Comparison of ENCODE assay signal across 12 mouse cellular contexts in genomic region chr4:105214438-105214837, GRCm38 (mm10). TPM values are rescaled to one million over a fixed set of nuclear protein-coding genes. Genes with fewer than 3 reads are reported as not detected.
DNase-seq lines count a peak whose midpoint lies in the region; ATAC-seq and TF ChIP-seq lines count a peak whose summit lies in the region.
"Had no signal": no experiment of that assay in that cellular context is flagged by ENCODE, and none has a peak within 500 bp of the region (broad histone marks: within the 10 kb centered on the region; RNA-seq: fewer than 3 reads in every experiment).

No protein-coding gene starts in this region.

- 61% methylated on average over 1 of the region's 1 CpGs for WGBS in heart, adult 2 months
- 70% methylated on average over 1 of the region's 1 CpGs for WGBS in heart, embryonic 11.5 days (ENCODE audit: insufficient replicate concordance)
- WGBS in kidney, embryonic 14.5 days = 41% methylated on average over 1 of the region's 1 CpGs
- WGBS in small intestine, adult 2 months = 28% methylated on average over 1 of the region's 1 CpGs

- TF ChIP-seq POLR2A in heart, adult 2 months (IDR thresholded peaks at IDR 0.05; ENCODE audit: insufficient read depth, low read depth, low read length) = no peak
- TF ChIP-seq POLR2A in small intestine, adult 2 months (IDR thresholded peaks at IDR 0.05; ENCODE audit: low read depth, low read length) = no peak

- H3K4me3 ChIP-seq in heart, adult 2 months = no peak overlapping the region
- no peak overlapping the region for H3K4me3 ChIP-seq in heart, embryonic 11.5 days (ENCODE audit: low read depth, low read length)
- H3K4me3 ChIP-seq in kidney, embryonic 14.5 days (ENCODE audit: low read length) = no peak overlapping the region
- H3K4me3 ChIP-seq in small intestine, adult 2 months (ENCODE audit: low read depth, low read length) = no peak overlapping the region
- H3K4me3 ChIP-seq: forebrain, embryonic 10.5 days had no signal

- H3K27me3 ChIP-seq in heart, adult 2 months (ENCODE audit: control insufficient read depth, insufficient read depth, low read length) = no peaks in the 10 kb centered on the region
- H3K27me3 ChIP-seq in heart, embryonic 11.5 days (ENCODE audit: control insufficient read depth, insufficient read depth, low read length) = no peaks in the 10 kb centered on the region
- H3K27me3 ChIP-seq in kidney, embryonic 14.5 days (ENCODE audit: control insufficient read depth, insufficient read depth, low read length) = no peaks in the 10 kb centered on the region
- H3K27me3 ChIP-seq in small intestine, adult 2 months (ENCODE audit: control insufficient read depth, insufficient read depth, low read length) = no peaks in the 10 kb centered on the region
- H3K27me3 ChIP-seq: CH12.LX had no signal

- ATAC-seq in heart, embryonic 11.5 days (replicated peaks; ENCODE audit: insufficient number of reproducible peaks, low FRiP score, low TSS enrichment) = no peak
- ATAC-seq in kidney, embryonic 14.5 days (ENCODE audit: low FRiP score, low TSS enrichment) = no peak
- no peak for ATAC-seq in cerebellum, adult (ENCODE audit: insufficient number of reproducible peaks, low FRiP score, low TSS enrichment)

- no peak overlapping the region for H3K4me2 ChIP-seq in heart, embryonic 11.5 days
- no peak overlapping the region for H3K4me2 ChIP-seq in kidney, embryonic 14.5 days (replicated peaks; ENCODE audit: low read depth, low read length)

- peak in 1 of 2 experiments; percentile 54 for DNase-seq in heart, adult 2 months
- DNase-seq in gonadal fat pad, adult 2 months (ENCODE audit: low read depth) = peak; percentile 85
- no peak for DNase-seq in yolk sac, embryonic 10.5 days (ENCODE audit: low spot score)
- DNase-seq in Muller cell, postnatal 12 days (ENCODE audit: inconsistent ontology term) = no peak
- DNase-seq: cerebellum, postnatal 14 days had no signal

- TF ChIP-seq CTCF in heart, adult 2 months (IDR thresholded peaks at IDR 0.05) = no peak
- no peak for TF ChIP-seq CTCF in small intestine, adult 2 months (IDR thresholded peaks at IDR 0.05; ENCODE audit: extremely low read depth, insufficient read length, insufficient replicate concordance, low read depth, low read length)

- H3K9me3 ChIP-seq in heart, embryonic 11.5 days (replicated peaks; ENCODE audit: control insufficient read depth, low read length) = no peaks in the 10 kb centered on the region
- no peaks in the 10 kb centered on the region for H3K9me3 ChIP-seq in kidney, embryonic 14.5 days (ENCODE audit: control insufficient read depth, low read length)
- H3K9me3 ChIP-seq: forebrain, embryonic 10.5 days had no signal

- H3K36me3 ChIP-seq in heart, adult 2 months (ENCODE audit: control insufficient read depth, insufficient read depth, low read length) = peaks cover 32% of the 10 kb centered on the region
- H3K36me3 ChIP-seq in heart, embryonic 11.5 days (ENCODE audit: control insufficient read depth, insufficient read depth, low read length) = peaks cover 3% of the 10 kb centered on the region; the same call in 1 of the 2 replicates
- peaks cover 33% of the 10 kb centered on the region for H3K36me3 ChIP-seq in kidney, embryonic 14.5 days (ENCODE audit: control insufficient read depth, insufficient read depth, low read length)
- H3K36me3 ChIP-seq in small intestine, adult 2 months (ENCODE audit: control insufficient read depth, insufficient read depth, low read length) = peaks cover 4% of the 10 kb centered on the region; the same call in 1 of the 2 replicates

- TF ChIP-seq EP300 in heart, adult 2 months (IDR thresholded peaks at IDR 0.05; ENCODE audit: insufficient read depth, low read depth, low read length) = no peak

- 0 out of 2 replicates have a peak, but pooled peaks cover 1% of the 10 kb centered on the region for H3K79me2 ChIP-seq in heart, adult 2 months (replicated peaks; ENCODE audit: control insufficient read depth, insufficient read depth, low read length)

- H3K27ac ChIP-seq in heart, adult 2 months = peak overlapping the region; percentile 36
- no peak overlapping the region for H3K27ac ChIP-seq in heart, embryonic 11.5 days (ENCODE audit: low read depth, low read length)
- H3K27ac ChIP-seq in kidney, embryonic 14.5 days (ENCODE audit: low read depth, low read length) = peak overlapping the region; percentile 8; the same call in 1 of the 2 replicates
- H3K27ac ChIP-seq in small intestine, adult 2 months (ENCODE audit: insufficient read depth, low read depth, low read length) = peak overlapping the region; percentile 58; the same call in 1 of the 2 replicates
- H3K27ac ChIP-seq: forebrain, embryonic 10.5 days; macrophage had no signal

- no peak overlapping the region for H3K9ac ChIP-seq in heart, adult 2 months (ENCODE audit: low read depth, low read length)
- H3K9ac ChIP-seq in heart, embryonic 11.5 days (ENCODE audit: low read depth, low read length) = no peak overlapping the region
- H3K9ac ChIP-seq in kidney, embryonic 14.5 days (ENCODE audit: low read depth, low read length) = no peak overlapping the region

- peaks cover 18% of the 10 kb centered on the region for H3K4me1 ChIP-seq in heart, adult 2 months (ENCODE audit: control insufficient read depth, insufficient read depth, low read length)
- no peaks in the 10 kb centered on the region; the same call in none of the 2 replicates for H3K4me1 ChIP-seq in heart, embryonic 11.5 days (ENCODE audit: control insufficient read depth, insufficient read depth, low read length)
- peaks cover 6% of the 10 kb centered on the region; the same call in 1 of the 2 replicates for H3K4me1 ChIP-seq in kidney, embryonic 14.5 days (ENCODE audit: control insufficient read depth, insufficient read depth, low read length)
- H3K4me1 ChIP-seq in small intestine, adult 2 months (ENCODE audit: control insufficient read depth, insufficient read depth, insufficient read length, low read length) = peaks cover 20% of the 10 kb centered on the region; the same call in 1 of the 2 replicates

- intact Hi-C loops in heart, adult 2 months (cut with DNase I) = no loop called here

RNA-seq across cellular contexts. Expression of gene Plpp3, which starts 57.3 kb away (rescaled TPM):
- total RNA-seq in heart, adult 2 months (2021) = 10 to 100 TPM; 64.8 to 74.0 TPM
- 76.9 and 92.0 TPM in 2 replicates for polyA plus RNA-seq in heart, adult 2 months (2012; rRNA removed)
- polyA plus RNA-seq in heart, embryonic 11.5 days (2014; fragmentation: Nextera tagmentation; extraction: Ambion mirVana) = 23.8 and 25.7 TPM in 2 replicates
- polyA plus RNA-seq in gonadal fat pad, adult 2 months (2012; rRNA removed) = 142 and 157 TPM in 2 replicates
- 41.6 and 53.0 TPM in 2 replicates for polyA plus RNA-seq in kidney, embryonic 14.5 days (2014; fragmentation: Nextera tagmentation; extraction: Ambion mirVana)
- polyA plus RNA-seq in small intestine, adult 2 months (2012; rRNA removed) = 29.8 and 48.5 TPM in 2 replicates
